Mouse (Mus musculus): ENCODE data around the gene Gm43638.
"Not testable (repeated sequence)": the region's sequence is repeated elsewhere in the genome, so short reads cannot be mapped to it uniquely, and the experiment has no call there.

Gm43638 gene

DNA sequence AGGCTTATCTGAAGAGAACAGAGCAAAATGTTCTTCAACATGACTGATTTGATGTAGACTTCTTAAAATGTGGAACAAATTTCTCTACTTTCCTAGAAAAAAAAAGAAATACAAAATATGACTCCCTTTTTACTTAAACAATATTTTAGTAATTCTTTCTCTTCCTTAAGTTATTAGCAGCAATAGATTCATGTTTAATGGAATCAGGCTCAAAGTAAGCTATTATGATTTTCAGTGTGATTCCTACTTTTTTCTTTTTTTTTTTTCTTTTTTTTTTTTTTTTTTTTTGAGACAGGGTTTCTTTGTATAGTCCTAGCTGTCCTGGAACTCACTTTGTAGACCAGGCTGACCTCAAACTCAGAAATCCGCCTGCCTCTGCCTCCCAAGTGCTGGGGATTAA is at the start of gene Gm43638:
Gm43638 (minus strand) TSS at position 101 of the 400 bp plus-strand sequence.
- DNase-seq (ENCODE audit: low spot score), result not testable (repeated sequence)

DNA sequence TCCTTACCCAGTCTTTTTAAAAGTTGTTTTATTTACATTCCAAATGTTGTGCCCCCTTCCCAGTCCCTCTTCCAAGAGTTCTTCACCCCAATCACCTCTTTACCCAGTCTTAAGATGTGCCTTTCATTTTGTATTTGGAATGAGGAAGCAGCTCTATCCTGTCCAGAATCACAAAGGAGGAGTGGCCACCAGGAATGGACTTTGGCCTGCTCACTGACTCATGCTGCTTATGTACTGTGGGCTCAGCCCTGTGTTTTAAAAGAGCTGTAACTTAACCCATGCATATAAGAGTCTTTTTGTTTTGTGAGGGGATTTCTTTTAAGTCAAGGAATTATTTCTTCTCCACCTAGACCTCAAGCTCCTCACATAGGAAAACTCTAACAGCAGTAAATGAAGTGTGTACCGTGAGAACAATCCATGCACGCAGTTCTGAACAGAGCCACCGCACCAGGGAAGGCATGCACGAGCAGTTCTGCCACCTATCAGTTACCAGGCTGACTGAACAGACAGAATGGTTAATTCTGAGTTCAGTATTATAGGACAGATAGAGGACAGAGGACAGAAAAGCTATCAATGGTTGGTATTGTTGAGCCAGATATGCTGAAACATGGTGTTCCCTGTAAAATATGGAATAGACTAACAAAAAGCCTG is 49.5 kb upstream of the Gm43638 start:
- no peak for DNase-seq (ENCODE audit: low spot score)

DNA sequence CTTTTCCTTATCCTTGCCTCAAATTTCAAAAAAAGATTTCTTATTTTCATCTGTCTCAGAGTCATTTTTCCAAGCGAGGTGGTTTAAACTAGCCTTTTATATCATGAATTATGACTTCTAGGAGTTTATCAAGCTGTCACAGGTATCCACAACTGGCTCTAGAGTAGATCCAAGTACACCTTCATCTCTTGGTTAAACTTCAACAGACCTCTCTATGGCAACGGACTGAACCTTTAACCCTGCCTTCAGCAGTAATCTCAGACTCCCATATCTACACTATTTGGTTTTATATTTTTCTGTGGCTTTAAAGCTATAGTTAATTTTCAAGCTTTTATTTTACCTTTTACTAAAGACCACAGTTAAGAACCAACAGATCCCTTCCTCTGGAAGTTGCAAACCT is 45.7 kb upstream of the Gm43638 start:
- no peak for DNase-seq (ENCODE audit: low spot score)

DNA sequence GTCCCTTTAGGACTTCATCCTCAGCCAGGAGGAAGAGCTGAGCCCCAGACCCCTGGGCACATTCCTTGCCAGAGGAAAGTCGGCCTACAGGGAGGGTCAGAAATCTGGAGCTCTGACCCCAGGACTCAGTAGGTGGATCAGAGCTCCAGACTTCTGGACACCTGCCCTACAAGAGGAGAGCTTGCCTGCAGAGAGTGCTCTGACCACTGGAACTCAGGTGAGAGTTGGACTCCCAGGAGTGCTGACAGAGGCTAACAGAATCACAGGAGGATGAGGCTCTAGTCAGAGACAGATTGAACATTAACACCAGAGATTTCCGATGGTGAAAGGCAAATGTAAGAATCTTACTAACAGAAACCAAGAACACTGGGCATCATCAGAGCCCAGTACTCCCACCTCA is 37.0 kb upstream of the Gm43638 start:
- not testable (repeated sequence) for DNase-seq (ENCODE audit: low spot score)

DNA sequence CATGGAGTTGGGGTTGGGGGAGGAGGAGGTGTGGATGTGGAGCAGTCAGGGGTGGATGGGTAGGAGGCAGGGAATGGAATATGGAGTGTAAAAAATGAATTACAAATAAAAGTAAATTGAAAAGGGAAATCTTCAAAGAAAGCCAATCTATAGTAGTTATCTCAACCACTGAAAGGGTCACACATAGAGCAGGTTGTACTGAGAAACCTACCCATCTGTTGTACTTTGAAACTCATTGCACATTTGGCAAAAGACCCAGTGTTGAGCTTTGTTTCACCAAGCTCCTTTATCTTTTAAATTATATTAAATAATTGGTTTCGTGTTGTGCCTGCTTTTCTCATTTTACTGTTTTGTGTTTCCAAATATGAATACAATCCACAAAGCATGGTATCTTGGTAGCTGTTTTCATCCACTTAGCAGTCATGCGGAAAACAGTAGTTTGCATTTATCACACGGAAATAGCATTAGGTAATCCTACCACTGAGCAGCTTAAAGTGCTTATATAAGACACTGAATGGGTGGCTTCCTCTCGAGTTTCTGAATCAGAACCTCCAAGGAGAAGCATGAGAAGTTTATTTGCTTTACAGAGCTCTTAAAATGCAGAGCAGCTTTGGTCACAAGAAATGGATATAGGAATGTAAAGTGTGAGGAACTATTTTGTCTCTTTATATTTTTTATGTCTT is 19.3 kb upstream of the Gm43638 start:
- DNase-seq (ENCODE audit: low spot score), result no peak

- no peak for DNase-seq (ENCODE audit: low spot score)
Observed at GRCm38 (mm10) chr5:87502687-87503086, 16.1 kb upstream of the Gm43638 start.

DNA sequence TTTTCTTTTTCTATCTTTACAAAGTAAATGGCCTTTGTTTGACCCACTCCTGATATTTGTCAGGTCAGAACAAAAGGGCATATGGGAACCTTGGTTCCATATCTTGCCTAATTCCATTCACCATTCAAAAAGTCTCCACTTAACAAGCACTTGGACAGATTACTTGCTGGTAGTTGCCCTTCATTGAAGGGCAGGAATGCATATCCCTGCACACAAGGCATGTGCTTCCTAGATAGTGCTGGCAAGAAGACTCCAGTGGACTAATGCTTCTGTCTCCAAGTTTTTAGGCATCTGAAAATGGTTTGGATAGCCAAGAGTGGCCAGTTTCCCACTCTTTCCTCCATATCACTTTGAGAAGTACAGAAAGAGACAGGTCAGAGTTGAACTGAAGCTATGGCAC is 12.7 kb upstream of the Gm43638 start:
- no peak for DNase-seq (ENCODE audit: low spot score)

DNA sequence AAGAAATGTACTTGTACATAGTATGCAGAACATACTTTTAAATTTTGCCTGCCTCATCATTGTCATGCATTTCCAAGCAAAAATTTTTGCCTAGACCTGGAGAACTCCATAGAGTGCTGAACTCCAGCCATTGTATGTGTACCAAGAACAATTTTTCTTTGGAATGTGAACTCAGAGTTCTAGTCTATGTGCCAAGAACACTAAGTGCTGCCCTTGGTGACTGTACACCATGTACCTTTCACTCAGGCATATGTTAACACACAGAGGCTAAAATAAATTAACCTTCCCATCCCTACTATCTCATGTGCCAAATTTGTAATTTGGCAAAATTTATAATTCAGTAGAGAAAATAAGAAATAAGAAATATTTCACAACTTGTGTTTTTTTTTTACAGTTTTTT is 12.3 kb upstream of the Gm43638 start:
- DNase-seq (ENCODE audit: low spot score), result no peak

DNA sequence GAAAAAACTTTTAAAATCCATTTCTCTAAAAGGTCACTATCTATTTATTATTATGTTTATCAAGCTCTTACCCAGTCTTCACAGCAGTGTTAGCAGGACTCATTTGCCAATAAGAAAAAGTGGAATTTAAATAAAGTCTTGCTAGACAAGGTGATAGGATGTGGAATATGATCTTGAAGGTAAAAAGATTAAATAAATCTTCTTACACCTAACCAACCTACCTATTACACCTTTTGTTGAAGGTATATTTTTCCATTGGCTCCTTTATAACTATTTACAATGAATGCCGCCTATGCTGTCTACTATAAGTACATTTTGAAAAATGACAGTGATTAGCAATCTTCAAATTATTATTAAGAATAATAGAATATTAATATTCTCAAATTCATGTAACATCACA is 4.2 kb upstream of the Gm43638 start, which contains the start of gene Ugt2a1:
Ugt2a1 (minus strand) TSS at position 101 of the 400 bp plus-strand sequence.
- DNase-seq (ENCODE audit: low spot score), result no peak

GRCm38 (mm10) chr5:87482160-87482559 is 4.4 kb downstream of the Gm43638 start, which contains the start of gene Ugt2a2:
Gene Ugt2a2 (minus strand): TSS chr5:87482260.
- no peak for DNase-seq (ENCODE audit: low spot score)

GRCm38 (mm10) chr5:87458810-87459209 is 27.8 kb downstream of the Gm43638 start:
- DNase-seq (ENCODE audit: low spot score), result no peak

DNA sequence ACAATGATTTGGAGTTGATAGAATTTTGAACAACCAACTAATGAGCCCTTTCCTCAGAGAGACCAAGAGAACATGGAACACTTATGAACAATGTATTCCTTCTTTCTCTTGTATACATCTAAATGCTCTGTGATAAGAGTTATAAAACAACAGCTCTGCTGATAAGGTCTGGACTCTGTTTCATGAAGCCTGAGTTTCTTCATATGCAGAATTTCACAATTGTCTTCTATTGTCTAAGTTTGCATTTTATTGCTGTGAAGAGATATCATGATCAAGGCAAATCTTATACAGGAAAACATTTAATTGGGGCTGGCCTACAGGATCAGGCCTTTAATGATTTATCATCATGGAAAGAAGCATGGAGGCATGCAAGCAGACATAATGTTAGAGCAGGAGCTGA is 28.9 kb downstream of the Gm43638 start:
- DNase-seq (ENCODE audit: low spot score), result no peak

- no peak for DNase-seq (ENCODE audit: low spot score)
Observed at GRCm38 (mm10) chr5:87456216-87456850, 30.3 kb downstream of the Gm43638 start.

GRCm38 (mm10) chr5:87455519-87455918 is 31.1 kb downstream of the Gm43638 start:
- DNase-seq (ENCODE audit: low spot score), result no peak

- DNase-seq (ENCODE audit: low spot score), result not testable (repeated sequence)
Observed at GRCm38 (mm10) chr5:87452514-87452913, 34.1 kb downstream of the Gm43638 start.

- no peak for DNase-seq (ENCODE audit: low spot score)
Observed at GRCm38 (mm10) chr5:87436264-87436663, 50.3 kb downstream of the Gm43638 start.

DNA sequence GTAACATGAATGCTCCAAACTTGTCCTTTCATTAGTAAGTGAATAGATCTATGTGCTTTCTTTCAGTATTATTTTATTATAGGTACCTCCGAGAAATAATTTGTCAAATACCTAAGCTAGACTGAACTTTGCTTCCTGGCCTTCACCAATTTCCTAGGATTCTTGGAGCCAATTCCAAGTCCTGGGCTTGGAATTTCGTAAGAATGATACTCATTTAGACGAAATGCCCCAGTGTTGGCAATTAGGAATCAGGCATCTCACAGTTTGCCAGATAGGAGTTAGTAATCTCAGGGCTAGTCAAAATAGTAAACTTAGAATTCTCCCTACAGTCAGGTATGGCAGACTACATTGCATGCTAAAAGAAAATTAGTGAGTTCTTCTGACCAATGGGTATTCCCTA is 60.9 kb downstream of the Gm43638 start:
- DNase-seq (ENCODE audit: low spot score), result no peak

GRCm38 (mm10) chr5:87424041-87424440 is 62.6 kb downstream of the Gm43638 start, which contains the start of gene Ugt2b38:
Gene Ugt2b38 (minus strand): TSS chr5:87424203.
- DNase-seq (ENCODE audit: low spot score), result not testable (repeated sequence)

Measured in spleen, adult 12 weeks (tissue).